Mouse (Mus musculus) adrenal gland, postnatal 25 days (tissue): ENCODE measurements around the gene Kcnk3. TPM values are rescaled to one million over a fixed set of nuclear protein-coding genes. Genes with fewer than 3 reads are reported as not detected.

Experiments
- DNase-seq: peaks from one replicate; pipeline ENCODE4 v3.0.0; 2021; ENCODE audit warnings: mixed read lengths
- total RNA-seq: library from RNA; stranded (reverse); gene quantifications from 2 replicates; pipeline ENCODE4 v1.2.3, GENCODE M21; 2021

The Kcnk3 gene
- total RNA-seq, 1 experiment from 2014 or later = 1,477 TPM

- DNase-seq = peak; percentile 89
Measured at GRCm38 (mm10) chr5:30614221-30614620, 26.3 kb downstream of the Kcnk3 start.

GRCm38 (mm10) chr5:30615416-30615815, 27.4 kb downstream of the Kcnk3 start:
- peak; percentile 44 for DNase-seq

- DNase-seq = no peak
Measured at GRCm38 (mm10) chr5:30615819-30616218, 27.8 kb downstream of the Kcnk3 start.

DNA sequence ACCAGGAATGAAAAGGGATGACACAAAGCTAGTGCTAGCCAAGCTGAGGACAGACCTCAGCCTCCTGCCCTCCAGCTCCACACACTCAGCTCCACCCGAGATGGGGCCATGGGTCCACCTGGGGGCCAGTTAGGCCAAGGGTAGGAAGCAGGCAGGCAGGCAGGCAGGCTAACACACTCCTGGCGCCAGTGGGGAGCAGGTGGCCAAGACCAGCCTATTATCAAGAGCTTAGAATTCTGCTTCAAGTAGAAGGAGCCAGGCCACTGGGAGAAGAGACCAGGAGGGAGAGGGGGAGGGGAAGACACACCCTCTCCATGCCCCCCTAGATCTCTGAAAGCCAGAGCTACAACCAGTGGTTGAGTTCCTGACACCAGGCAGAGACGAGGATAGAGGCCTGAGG, 28.7 kb downstream of the Kcnk3 start:
- DNase-seq = no peak

- DNase-seq = no peak
Measured at GRCm38 (mm10) chr5:30617357-30617756, 29.4 kb downstream of the Kcnk3 start.

- DNase-seq = peak; percentile 85
Measured at GRCm38 (mm10) chr5:30617851-30618250, 29.9 kb downstream of the Kcnk3 start.

- DNase-seq = no peak
Measured at GRCm38 (mm10) chr5:30618376-30619003, 30.5 kb downstream of the Kcnk3 start.

DNA sequence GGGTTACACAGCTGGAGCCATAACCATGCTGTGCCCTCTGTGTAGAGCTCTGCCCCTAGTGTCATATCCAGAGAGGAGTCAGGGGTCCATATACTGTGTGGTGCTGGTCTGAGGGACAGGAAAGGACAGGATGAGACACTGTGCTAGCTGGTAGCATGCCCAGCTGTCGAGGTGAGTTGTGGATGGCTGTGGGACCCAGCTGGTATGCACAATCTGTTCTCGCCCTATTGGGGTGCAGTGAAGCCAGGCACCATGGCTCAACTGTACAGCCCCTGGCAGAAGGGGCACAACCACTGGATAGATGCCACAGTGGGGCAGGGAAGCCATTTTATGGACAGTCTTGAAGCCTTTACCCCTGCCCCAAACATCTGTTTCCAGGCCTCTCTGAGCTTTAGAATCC, 31.2 kb downstream of the Kcnk3 start:
- DNase-seq = no peak

GRCm38 (mm10) chr5:30620567-30620966, 32.6 kb downstream of the Kcnk3 start:
- no peak for DNase-seq

DNA sequence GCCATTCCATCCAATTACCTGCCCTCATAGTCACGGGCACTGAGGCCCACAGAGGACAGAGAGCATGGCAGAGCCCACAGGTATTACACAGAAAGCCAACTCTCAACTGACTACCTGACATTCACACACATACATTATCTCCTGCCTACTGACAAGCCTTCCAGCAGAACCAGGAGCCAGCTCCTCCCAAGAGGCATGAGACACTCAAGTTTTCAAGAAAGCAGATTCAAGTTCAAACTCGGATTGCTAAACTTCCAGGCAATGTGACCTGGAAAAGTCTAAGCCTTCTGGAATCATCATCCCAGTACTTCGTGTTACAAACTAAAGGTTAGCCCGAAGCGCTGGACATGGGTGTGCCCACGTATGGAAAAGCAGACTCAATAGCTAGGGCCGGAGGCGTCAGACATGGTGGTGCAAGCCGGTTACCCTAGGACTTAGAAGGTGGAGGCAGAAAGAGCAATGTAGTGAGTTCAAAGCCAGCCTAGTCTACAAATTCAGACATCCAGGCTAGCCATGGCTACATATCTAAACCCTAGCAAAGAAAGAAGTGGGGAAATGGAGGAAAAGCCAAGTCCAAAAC, 33.3 kb downstream of the Kcnk3 start:
- DNase-seq = no peak

GRCm38 (mm10) chr5:30621844-30622176, 33.8 kb downstream of the Kcnk3 start:
- no peak for DNase-seq

- DNase-seq = no peak
Measured at GRCm38 (mm10) chr5:30622177-30622840, 34.3 kb downstream of the Kcnk3 start.

GRCm38 (mm10) chr5:30622841-30623185, 34.8 kb downstream of the Kcnk3 start:
- no peak for DNase-seq

- no peak for DNase-seq
Measured at GRCm38 (mm10) chr5:30623380-30623779, 35.4 kb downstream of the Kcnk3 start.

- no peak for DNase-seq
Measured at GRCm38 (mm10) chr5:30624311-30624710, 36.3 kb downstream of the Kcnk3 start.

DNA sequence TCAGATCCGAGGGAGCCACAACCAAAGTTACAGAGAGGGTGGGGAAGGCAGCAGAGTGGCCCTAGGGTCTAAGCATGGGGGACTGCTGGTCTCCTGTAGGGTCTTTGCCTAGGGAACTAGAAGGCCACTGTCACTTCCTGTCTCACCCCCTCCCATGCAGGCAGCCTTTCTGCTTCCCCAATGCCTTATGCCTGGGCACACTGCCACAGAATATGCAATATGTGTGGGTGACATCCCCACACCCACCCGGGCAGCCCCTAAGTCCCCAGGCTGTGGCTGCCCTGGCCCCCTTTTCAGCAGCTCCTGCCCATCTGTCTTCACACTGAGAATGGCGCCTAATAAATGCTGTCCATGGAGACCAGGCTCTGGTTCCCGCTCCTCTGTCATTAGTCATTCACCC, 36.9 kb downstream of the Kcnk3 start:
- DNase-seq = no peak

- no peak for DNase-seq
Measured at GRCm38 (mm10) chr5:30625379-30625778, 37.4 kb downstream of the Kcnk3 start.

- DNase-seq = no peak
Measured at GRCm38 (mm10) chr5:30626331-30627105, 38.5 kb downstream of the Kcnk3 start.

- no peak for DNase-seq
Measured at GRCm38 (mm10) chr5:30628511-30628910, 40.5 kb downstream of the Kcnk3 start.

DNA sequence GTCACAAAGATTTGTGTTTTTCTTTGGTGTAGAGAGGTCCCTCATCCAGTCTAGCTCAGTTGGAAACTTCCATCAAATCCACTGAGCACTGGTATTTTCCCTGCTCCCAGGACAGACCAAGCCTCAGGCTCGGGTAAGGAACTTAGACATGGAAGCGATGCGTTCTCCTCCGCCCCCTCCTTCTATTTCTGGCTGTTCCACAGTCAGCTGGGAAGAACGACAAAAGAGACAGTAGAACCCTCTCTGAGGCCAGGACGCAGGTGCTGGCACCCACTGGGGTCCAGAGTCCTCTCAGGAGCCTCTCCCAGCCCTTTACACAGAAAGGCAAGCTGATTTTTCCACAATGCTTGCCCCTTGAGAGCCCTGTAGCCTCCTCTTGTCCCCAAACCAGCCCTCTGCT, 42.4 kb downstream of the Kcnk3 start:
- DNase-seq = no peak

DNA sequence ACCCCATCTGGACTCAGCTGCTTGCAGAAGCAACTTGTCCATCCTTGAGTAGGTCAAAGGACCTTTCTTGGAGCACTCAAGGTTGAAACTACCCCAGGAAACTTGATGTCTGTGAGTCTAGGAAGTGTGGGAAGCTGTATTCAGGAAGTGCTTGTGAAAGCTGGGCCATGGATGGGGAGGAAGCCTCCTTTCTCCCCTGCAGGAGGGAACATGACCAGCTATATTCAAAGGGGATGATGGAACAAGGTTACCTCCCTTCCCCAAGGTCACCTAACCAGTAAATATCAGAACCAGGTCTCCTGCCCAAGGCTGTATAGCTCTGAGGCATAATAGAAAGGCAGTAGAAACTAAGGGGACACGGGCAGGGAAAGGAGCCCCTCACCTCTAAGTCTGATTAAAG, 44.2 kb downstream of the Kcnk3 start:
- no peak for DNase-seq

DNA sequence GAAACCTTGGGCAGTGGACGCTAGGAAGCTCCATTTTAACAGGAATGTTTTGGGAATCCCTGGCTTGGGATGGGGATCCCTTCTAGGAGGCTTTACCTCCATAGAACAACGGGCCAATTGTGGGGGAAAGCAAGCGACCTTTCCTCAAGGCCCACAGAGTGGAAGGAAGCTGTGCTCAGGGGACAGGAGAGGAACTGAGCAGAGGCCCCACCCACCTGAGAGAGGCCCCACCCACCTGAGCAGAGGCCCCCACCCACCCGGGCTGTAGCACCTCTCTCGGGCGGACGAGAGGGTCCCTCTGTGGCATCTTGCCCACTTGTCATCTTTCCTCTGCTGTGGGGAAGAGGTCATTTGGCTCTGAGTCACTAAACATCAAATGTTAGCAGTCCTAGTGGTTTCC, 49.0 kb downstream of the Kcnk3 start:
- no peak for DNase-seq

GRCm38 (mm10) chr5:30638041-30638440, 50.1 kb downstream of the Kcnk3 start:
- DNase-seq = peak; percentile 81
